Comparison of ENCODE assay signal across 8 mouse cellular contexts in the genomic region with DNA sequence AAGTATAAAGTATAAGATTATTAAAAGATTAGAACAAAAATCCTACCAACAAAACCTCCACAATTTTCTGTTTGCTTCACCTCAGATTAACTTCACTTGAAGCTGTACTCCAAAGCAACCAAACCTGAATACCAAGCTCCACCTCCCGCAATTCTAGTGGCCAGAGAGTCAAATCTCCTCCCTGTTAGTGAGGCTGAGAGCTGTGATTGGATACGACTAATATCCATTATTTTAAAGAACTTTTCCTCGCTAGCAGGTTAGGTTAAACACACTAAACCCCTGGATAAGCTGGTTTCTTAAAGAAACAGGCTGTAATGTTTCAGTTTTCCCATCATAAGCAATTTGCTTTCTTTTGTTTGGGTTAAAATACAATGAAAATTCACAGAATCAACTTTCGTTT. TPM values are rescaled to one million over a fixed set of nuclear protein-coding genes. Genes with fewer than 3 reads are reported as not detected.
A peak's percentile ranks its signal among the peaks of the same experiment; 100 is the strongest.
DNase-seq lines count a peak whose midpoint lies in the region; ATAC-seq lines count a peak whose summit lies in the region.

No protein-coding gene starts in this region.

- H3K4me2 ChIP-seq in hindbrain, embryonic 14.5 days (replicated peaks): peak overlapping the region; percentile 53

- no peaks in the 10 kb centered on the region for H3K9me3 ChIP-seq in hindbrain, embryonic 14.5 days (ENCODE audit: control insufficient read depth, low read length)

- 5% methylated on average over 4 of the region's 4 CpGs for WGBS in hindbrain, embryonic 14.5 days

- H3K4me1 ChIP-seq in hindbrain, embryonic 14.5 days (replicated peaks; ENCODE audit: control insufficient read depth, insufficient read depth, low read length): peaks cover 28% of the 10 kb centered on the region

- peak overlapping the region; percentile 57 for H3K4me3 ChIP-seq in hindbrain, embryonic 14.5 days (replicated peaks; ENCODE audit: low read length)

- peak; percentile 99 for ATAC-seq in hindbrain, embryonic 14.5 days (ENCODE audit: low FRiP score)

- no peaks in the 10 kb centered on the region for H3K36me3 ChIP-seq in hindbrain, embryonic 14.5 days (replicated peaks; ENCODE audit: control insufficient read depth, insufficient read depth)

- DNase-seq in ZHBTc4 (ENCODE audit: low read depth, low spot score): peak; percentile 81
- peak; percentile 58 to 70 for DNase-seq in cerebellum, postnatal 36 days
- peak; percentile 22 to 55 for DNase-seq in frontal cortex, postnatal 25 days (ENCODE audit: low spot score in 2 of 2)
- peak; percentile 90 for DNase-seq in hindbrain, embryonic 14.5 days (ENCODE audit: low spot score)
- peak; percentile 40 to 91 for DNase-seq in layer of hippocampus, postnatal 14 days (ENCODE audit: low spot score in 2 of 2)
- peak; percentile 64 for DNase-seq in lung, postnatal 14 days
- peak; percentile 93 for DNase-seq in retina, postnatal 1 day
- peak; percentile 42 to 63 for DNase-seq in urinary bladder, postnatal 4 days (ENCODE audit: low spot score in 2 of 2)

- peak overlapping the region; percentile 62 for H3K9ac ChIP-seq in hindbrain, embryonic 14.5 days

- no peak overlapping the region for H3K27ac ChIP-seq in hindbrain, embryonic 14.5 days

- no peaks in the 10 kb centered on the region for H3K27me3 ChIP-seq in hindbrain, embryonic 14.5 days (ENCODE audit: control insufficient read depth, insufficient read depth, low read length)

RNA-seq across cellular contexts. Expression of a gene that starts 10.5 kb away (rescaled TPM):
- 196 and 217 TPM in 2 replicates for polyA plus RNA-seq in hindbrain, embryonic 14.5 days (2014; fragmentation: Nextera tagmentation; extraction: Ambion mirVana)
- total RNA-seq in layer of hippocampus, postnatal 14 days (2021): 10 to 100 TPM; 68.0 to 70.4 TPM

Comparison
In these comparisons a context has a peak if more than half of its experiments do, and no peak if none do; other contexts are left out.
1. DNase-seq: peak in every context shown above with its lines; median percentile 93 in retina, postnatal 1 day; 90 in hindbrain, embryonic 14.5 days; 81 in ZHBTc4; 66 in layer of hippocampus, postnatal 14 days; 64 in cerebellum, postnatal 36 days; 64 in lung, postnatal 14 days; 52 in urinary bladder, postnatal 4 days; 38 in frontal cortex, postnatal 25 days.